Mouse (Mus musculus) megakaryocyte, embryonic 14.5 days (primary cell): ENCODE results near the gene Rasgef1b.

Source experiments
- FLI1 ChIP-seq: IDR thresholded peaks from 2 replicates; pipeline ENCODE4 v1.6.1; 2012; ENCODE audit warnings: low read length, inconsistent platforms, mixed read lengths
- GATA1 ChIP-seq: IDR thresholded peaks from 3 replicates; pipeline ENCODE4 v1.6.1; 2012; ENCODE audit warnings: mixed read lengths, low read length, inconsistent platforms, borderline replicate concordance

- TF ChIP-seq FLI1 (no peak), GATA1 (no peak)
Observed at GRCm38 (mm10) chr5:99450994-99451393, 277.9 kb downstream of the Rasgef1b start.
